Mouse (Mus musculus) heart, adult 2 months (tissue): ENCODE data around the gene Dpysl4.

Experiments
- CTCF ChIP-seq: fragments of 200-600 bp; IDR thresholded peaks from 2 replicates; pipeline ENCODE4 v1.8.1; 2022; ENCODE audit warnings: antibody characterized with exemption, mild to moderate bottlenecking, moderate library complexity
- EP300 ChIP-seq: fragments of 200-500 bp; IDR thresholded peaks from 2 replicates; pipeline ENCODE4 v1.6.1; 2011; ENCODE audit warnings: low read depth, low read length, control low read depth; ENCODE audit not compliant: insufficient read depth
- POLR2A ChIP-seq: fragments of 200-500 bp; IDR thresholded peaks from 2 replicates; pipeline ENCODE4 v1.6.1; 2011; ENCODE audit warnings: mild to moderate bottlenecking, low read depth, low read length, control low read depth; ENCODE audit not compliant: insufficient read depth

DNA sequence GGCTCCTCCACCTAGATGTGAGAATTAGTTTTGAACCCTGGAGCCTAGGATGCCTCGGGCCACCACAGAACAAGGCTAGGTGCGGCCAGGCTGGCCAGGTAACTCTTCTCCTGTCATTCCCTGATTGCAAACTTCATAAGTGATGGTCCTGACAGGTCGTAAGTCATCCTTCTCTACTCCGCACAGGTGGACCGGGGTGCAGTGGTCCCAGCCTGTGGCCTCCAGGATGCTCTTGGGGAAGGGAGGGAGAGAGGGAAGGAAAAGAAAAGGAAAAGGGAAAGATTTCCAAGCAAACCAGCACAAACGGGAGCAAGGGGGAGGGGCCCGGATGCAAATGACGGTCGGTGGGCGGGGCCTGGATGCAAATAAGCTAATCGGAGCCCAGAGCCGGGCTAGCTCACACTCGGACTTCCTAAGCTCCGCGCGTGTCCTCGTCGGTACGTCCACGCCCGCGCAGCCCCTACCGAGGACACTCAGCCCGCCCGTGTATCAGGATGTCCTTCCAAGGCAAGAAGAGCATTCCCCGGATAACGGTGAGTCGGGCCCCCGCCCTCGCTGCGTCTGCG lies at the start of gene Dpysl4:
- TF ChIP-seq POLR2A (peak; percentile 57; the same call in 1 of the 2 replicates), CTCF (no peak), EP300 (no peak)
